Mouse (Mus musculus) lung, adult 2 months (tissue): ENCODE measurements around the gene Csnk1d. TPM values are rescaled to one million over a fixed set of nuclear protein-coding genes. Genes with fewer than 3 reads are reported as not detected.

Experiments used
- DNase-seq: peaks from one replicate; pipeline ENCODE4 v3.0.0; 2022
- H3K4me1 ChIP-seq: fragments of 200-500 bp; 2 replicates; pipeline ENCODE4 v1.6.1; 2011; ENCODE audit warnings: low read length; ENCODE audit not compliant: control insufficient read depth, insufficient read depth
- H3K4me3 ChIP-seq: fragments of 200-500 bp; replicated peaks from 2 replicates; pipeline ENCODE3; 2011; ENCODE audit warnings: low read depth, mild to moderate bottlenecking, control low read depth, low read length; ENCODE audit errors: extremely low read depth
- CTCF ChIP-seq: fragments of 200-500 bp; IDR thresholded peaks from 2 replicates; pipeline ENCODE4 v1.5.1; 2011; ENCODE audit warnings: mild to moderate bottlenecking, low read length, control low read depth; ENCODE audit not compliant: insufficient read depth
- POLR2A ChIP-seq: fragments of 200-500 bp; IDR thresholded peaks from 2 replicates; pipeline ENCODE4 v1.6.1; 2011; ENCODE audit warnings: low read depth, mild to moderate bottlenecking, control low read depth, low read length, borderline replicate concordance; ENCODE audit errors: extremely low read depth
- WGBS: fragments of 180-500 bp; shearing (Covaris S2); methylation state at CpG from one replicate; pipeline ENCODE4 v1.1.7; 2018; 5-methylcytosine and 5-hydroxymethylcytosine counted together
- polyA plus RNA-seq: library from polyadenylated mRNA; depleted of rRNA; stranded (reverse); fragments of >200 nt; gene quantifications from 2 replicates; pipeline ENCODE4 v1.2.3, GENCODE M21; 2012

Csnk1d gene
- polyA plus RNA-seq, 1 experiment = 75.3 TPM

DNA sequence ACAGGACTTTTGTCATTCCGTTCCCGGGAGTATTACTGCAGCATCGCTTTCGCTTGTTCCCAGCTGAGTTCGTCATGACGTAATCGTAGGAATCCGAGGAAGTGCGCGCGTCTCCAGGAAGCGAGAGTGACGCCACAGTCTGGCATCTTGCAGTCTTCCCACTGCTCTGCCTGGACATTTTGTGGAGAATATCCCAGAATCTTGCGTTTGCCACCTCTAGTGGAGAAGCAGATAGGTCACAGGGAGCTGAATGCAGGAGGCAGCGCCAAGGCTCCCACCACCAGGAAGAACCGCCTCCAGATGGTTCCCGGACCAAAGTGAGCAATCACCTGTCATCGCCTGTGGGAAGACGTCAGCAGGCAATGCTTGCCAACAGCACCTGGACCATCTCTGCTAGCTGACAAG lies 23.8 kb upstream of the Csnk1d start:
- DNase-seq = peak; percentile 33
- Histone ChIP-seq H3K4me3 (peak overlapping the region; percentile 59), H3K4me1 (peaks cover 2% of the 10 kb centered on the region; the same call in 1 of the 2 replicates)
- 28% methylated on average over 19 of the region's 19 CpGs for WGBS
- no peak for TF ChIP-seq CTCF
- TF ChIP-seq POLR2A = peak; percentile 38; the same call in 1 of the 2 replicates

DNA sequence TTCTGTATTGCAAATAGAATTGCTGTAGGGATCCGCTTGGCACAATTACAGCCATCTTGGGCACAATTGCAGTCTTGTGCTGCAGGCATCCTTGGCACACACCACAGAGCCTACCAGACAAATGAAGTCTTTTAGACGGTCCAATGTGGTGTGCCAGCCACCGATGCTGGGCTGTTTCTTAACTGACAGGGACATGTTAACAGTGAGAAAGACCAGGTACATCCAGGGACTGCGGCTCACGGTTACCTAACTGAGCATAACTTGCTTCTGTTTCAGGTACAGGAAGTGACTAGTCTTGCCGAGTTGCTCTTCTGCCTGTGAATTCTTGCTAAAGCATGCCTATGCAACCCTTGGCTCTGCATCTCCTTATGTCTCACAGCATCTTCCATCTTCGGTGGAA lies 22.5 kb upstream of the Csnk1d start:
- TF ChIP-seq CTCF = no peak
- no peak for TF ChIP-seq POLR2A
- no peak for DNase-seq
- Histone ChIP-seq H3K4me3 (no peak overlapping the region), H3K4me1 (peaks cover 2% of the 10 kb centered on the region; the same call in 1 of the 2 replicates)
- WGBS = 86% methylated on average over 7 of the region's 7 CpGs

DNA sequence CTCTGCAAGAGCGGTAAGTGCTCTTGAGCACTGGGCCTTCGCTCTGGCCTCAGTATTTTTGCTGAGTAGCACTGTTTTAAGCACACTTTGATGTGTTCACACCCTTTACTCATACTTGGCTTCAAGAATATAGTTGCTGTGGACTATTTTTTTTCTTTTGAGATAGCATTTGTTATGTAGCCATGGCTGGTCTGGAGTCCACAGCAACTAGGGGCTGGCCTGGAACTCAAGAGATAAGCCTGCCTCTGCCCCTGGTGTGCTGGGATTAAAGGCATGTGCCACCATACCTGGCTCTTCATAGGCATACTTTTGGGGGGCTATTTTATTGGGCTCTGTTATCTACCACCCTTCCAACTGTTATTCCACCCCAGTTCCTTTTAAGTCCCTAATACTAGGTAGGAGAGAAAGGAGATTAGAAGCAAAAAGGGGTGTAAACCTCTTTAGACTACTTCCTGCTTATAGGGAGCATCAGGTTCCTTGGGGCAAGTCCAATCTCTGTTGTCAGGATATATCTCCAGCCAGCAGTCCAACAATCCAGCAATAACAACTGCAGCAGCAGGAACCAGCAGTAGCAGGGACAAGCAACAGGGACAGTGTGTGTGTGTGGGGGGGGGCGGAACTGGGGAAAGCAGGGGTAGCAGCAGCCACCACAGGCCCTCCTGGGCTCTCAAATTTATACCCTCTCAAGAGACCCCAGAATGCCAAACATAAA lies 19.1 kb upstream of the Csnk1d start:
- no peak overlapping the region for H3K4me3 ChIP-seq
- DNase-seq = no peak
- TF ChIP-seq CTCF = no peak
- TF ChIP-seq POLR2A = no peak
- H3K4me1 ChIP-seq = no peaks in the 10 kb centered on the region
- 91% methylated on average over 3 of the region's 3 CpGs for WGBS

DNA sequence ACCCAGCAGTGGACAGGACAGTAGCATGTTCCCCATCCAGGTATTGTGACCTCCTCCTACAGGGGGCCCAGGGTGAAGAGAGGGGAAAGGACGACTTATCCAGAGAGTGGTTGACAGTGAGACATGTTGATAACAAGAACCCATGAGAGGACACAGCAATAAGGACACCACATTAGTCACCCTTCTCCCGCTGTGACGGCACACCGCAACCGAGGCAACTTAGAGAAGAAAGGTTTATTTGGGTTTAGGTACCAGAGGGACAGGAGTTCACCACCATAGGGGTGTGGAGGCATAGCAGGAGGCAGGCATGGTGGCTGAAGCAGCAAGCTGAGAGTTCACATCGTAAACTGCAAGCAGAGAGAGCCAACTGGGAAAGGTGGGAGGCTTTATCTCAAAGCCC lies 15.1 kb upstream of the Csnk1d start:
- no peaks in the 10 kb centered on the region for H3K4me1 ChIP-seq
- TF ChIP-seq CTCF = no peak
- TF ChIP-seq POLR2A = no peak
- H3K4me3 ChIP-seq = no peak overlapping the region
- DNase-seq = no peak
- WGBS = 67% methylated on average over 6 of the region's 6 CpGs

DNA sequence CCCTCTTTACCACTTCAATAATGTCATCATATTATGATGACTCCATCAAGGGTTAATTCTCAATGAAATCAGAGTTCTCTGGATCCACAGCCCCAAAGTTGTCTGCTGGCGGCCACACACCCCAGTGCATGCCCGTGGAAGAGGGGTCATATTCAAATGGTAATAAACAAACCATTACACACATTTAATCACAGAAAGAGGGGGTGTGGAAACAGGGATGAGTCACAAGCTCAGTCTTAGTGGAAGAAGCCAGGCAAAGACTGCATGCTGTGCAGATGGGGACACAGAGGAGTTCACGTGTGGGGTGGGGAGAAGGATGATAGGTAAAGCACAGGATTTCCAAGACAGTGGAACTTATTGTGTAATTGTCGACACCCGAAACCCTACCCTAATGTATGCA lies 13.2 kb upstream of the Csnk1d start:
- Histone ChIP-seq H3K4me3 (no peak overlapping the region), H3K4me1 (no peaks in the 10 kb centered on the region)
- no peak for DNase-seq
- 61% methylated on average over 5 of the region's 5 CpGs for WGBS
- TF ChIP-seq CTCF = no peak
- no peak for TF ChIP-seq POLR2A

DNA sequence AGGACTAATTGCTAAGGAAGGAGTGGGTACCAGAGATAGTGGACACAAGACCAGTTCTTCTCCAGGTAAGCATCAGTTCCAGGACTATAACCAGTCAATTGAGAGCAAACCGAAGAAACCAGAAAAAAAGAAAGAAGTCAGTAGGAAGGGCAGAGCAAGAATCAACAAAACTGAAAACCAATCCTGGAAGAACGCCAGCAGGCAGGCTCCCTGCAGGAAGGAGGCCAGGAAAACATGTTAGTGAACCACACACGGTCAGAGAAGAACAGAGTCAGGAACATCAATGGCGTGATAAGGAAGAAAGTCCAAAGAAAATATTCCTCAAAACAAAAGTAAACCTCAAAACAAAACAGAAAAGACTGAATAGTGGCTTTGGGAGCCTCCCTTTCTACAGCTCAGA lies 10.8 kb upstream of the Csnk1d start:
- no peak for TF ChIP-seq CTCF
- TF ChIP-seq POLR2A = no peak
- no peak overlapping the region for H3K4me3 ChIP-seq
- 19% methylated on average over 4 of the region's 4 CpGs for WGBS
- no peaks in the 10 kb centered on the region for H3K4me1 ChIP-seq
- no peak for DNase-seq

DNA sequence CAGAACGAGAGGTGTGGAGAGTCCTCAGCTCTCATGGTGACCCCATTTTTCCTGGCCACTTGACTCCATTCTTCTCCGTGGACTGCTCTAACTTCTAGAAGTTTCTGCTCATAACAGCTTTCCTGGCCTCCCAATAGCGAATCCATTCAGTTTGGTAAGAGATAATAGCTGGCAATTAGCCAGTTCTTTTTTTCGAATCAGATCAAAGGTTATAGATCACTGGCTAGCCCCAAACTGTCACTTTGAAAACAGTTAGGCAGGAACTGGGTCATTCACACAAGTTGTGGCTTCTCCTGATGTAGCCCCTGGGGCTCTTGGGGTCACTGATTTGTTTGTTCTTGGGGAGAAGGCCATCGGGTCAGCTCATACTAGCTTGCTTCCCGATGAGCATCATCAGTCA lies 3.6 kb upstream of the Csnk1d start:
- DNase-seq = no peak
- TF ChIP-seq CTCF (no peak), POLR2A (no peak)
- peaks cover 11% of the 10 kb centered on the region for H3K4me1 ChIP-seq
- no peak overlapping the region for H3K4me3 ChIP-seq
- WGBS = 79% methylated on average over 6 of the region's 6 CpGs

DNA sequence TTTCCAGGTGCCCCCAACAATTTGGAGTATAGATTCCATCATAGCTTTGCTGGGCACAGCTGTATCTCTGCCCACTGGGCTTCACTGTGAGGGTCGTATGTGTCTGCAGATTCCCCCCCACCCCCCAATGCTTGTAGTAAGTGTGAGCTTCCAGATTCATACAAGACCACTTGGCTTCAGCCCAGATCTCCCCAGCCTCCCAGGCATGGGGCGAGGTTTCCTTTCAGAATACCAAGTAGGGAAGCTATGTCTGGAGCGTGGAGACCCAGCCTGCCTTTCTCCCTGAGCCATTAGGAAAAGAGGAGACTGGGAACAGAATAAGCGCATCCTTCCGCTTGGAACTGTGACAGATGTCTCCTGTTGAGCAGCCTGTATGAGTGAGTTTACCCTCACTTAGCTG lies 2.5 kb upstream of the Csnk1d start:
- no peak for DNase-seq
- Histone ChIP-seq H3K4me3 (no peak overlapping the region), H3K4me1 (peaks cover 22% of the 10 kb centered on the region)
- TF ChIP-seq CTCF = no peak
- no peak for TF ChIP-seq POLR2A
- WGBS = 65% methylated on average over 5 of the region's 5 CpGs

DNA sequence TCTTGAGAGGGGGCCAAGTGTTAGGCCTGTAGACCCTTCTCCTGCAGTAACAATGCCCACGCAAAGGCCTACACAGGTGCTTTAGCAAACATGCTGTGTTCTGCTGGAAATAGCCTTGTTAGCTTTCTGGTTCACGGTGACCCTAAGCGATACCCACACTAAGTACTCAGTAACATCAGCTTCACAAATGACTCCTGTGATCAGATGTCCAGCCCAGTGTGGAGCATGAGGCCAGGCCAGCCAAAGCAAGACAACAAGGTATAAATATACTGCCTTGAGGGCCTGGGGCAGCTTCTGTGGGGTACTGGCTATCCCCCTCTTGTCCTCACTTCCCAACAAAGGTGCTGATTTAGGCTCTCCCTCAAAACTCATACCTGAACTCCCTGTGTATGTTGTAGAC lies 1.9 kb upstream of the Csnk1d start:
- no peak for DNase-seq
- 91% methylated on average over 3 of the region's 3 CpGs for WGBS
- no peak overlapping the region for H3K4me3 ChIP-seq
- H3K4me1 ChIP-seq = peaks cover 26% of the 10 kb centered on the region
- TF ChIP-seq CTCF (no peak), POLR2A (no peak)

DNA sequence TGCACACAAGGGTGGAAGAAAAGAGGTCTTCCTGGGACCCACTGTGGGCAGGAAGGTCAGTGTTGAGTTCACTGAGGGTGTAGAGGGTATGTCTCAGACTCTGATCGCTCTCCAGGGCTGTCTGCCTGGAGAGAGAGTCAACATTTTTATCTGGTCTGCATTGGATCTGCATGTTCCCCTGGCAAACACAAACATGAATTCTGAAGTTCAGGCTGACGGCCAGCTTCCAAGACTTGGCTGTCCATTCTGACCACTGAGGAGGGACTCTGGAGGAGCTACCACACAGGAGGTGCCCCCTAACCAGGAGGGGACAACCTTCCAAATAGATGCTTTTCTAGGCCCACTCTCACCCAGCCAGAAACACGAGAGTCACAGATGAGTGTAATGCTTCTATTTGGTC lies 661 bp upstream of the Csnk1d start:
- WGBS = 50% methylated on average over 3 of the region's 3 CpGs
- DNase-seq = no peak

More for the DNA sequence above, 661 bp upstream of the Csnk1d start:
- TF ChIP-seq POLR2A (no peak), CTCF (no peak)
- Histone ChIP-seq H3K4me3 (peak overlapping the region; percentile 83), H3K4me1 (peaks cover 29% of the 10 kb centered on the region)
